In the genomic region with DNA sequence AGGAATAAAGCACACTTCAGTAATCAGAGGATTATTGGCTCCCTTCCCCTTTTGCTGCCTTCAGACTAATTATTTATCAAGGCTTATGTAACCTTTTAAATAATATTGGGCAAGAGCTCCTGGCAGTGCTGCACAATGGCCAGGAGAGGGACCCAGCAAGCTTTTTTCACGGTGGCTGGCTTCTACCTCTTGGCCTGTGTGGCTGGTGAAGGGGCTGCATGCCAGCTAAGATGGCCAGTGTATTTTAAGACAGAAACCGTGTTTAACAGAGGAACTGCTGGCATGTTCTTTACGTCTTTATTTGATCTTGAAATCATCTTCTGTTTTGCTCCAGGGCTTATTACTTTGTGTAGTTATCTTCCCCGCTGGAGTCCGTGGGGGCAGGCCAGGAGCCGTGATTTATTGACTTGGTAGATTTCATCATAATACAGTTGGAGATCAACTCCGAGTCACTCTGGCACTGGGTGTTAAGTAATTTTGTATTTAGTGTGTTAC, we compare ENCODE assay signal across 8 mouse cellular contexts. TPM values are rescaled to one million over a fixed set of nuclear protein-coding genes. Genes with fewer than 3 reads are reported as not detected.
DNase-seq lines count a peak whose midpoint lies in the region; ATAC-seq and TF ChIP-seq lines count a peak whose summit lies in the region.
"Had no signal": no experiment of that assay in that cellular context is flagged by ENCODE, and none has a peak within 500 bp of the region (broad histone marks: within the 10 kb centered on the region; RNA-seq: fewer than 3 reads in every experiment).

No protein-coding gene starts in this region.

- no peaks in the 10 kb centered on the region for H3K9me3 ChIP-seq in forebrain, embryonic 13.5 days (replicated peaks)
- H3K9me3 ChIP-seq: megakaryocyte, embryonic 14.5 days had no signal

- peaks cover 88% of the 10 kb centered on the region for H3K36me3 ChIP-seq in forebrain, embryonic 13.5 days (ENCODE audit: poor library complexity, severe bottlenecking)

- no peak overlapping the region for H3K9ac ChIP-seq in forebrain, embryonic 13.5 days

- intact Hi-C loops in gastrocnemius, adult 2 months (cut with DNase I) = loop anchor here (1.0 kb wide), 1 partner anchor 95 kb away; no protein-coding TSS in a partner anchor

- peak; percentile 39; the same call in 1 of the 2 replicates for TF ChIP-seq CTCF in bone marrow macrophage, adult 2 months (IDR thresholded peaks at IDR 0.05; ENCODE audit: low read depth, low read length)
- TF ChIP-seq CTCF in gastrocnemius, adult 2 months (IDR thresholded peaks at IDR 0.05) = peak; percentile 91

- H3K27me3 ChIP-seq in forebrain, embryonic 13.5 days = no peaks in the 10 kb centered on the region
- H3K27me3 ChIP-seq: megakaryocyte, embryonic 14.5 days had no signal

- H3K27ac ChIP-seq in bone marrow macrophage, adult 2 months (ENCODE audit: insufficient read depth, low read depth, low read length) = no peak overlapping the region
- H3K27ac ChIP-seq in gastrocnemius, adult 2 months = peak overlapping the region; percentile 77
- H3K27ac ChIP-seq in forebrain, embryonic 13.5 days = no peak overlapping the region

- DNase-seq in right cerebral cortex, postnatal 10 days (ENCODE audit: low spot score in 2 of 2) = peak; percentile 59 to 63
- no peak for DNase-seq in right cerebral cortex, postnatal 14 days
- peak; percentile 83 for DNase-seq in gastrocnemius, adult 2 months
- DNase-seq in layer of hippocampus, adult 18-20 months (ENCODE audit: low spot score in 2 of 2) = peak; percentile 56 to 84

- no peak overlapping the region for H3K4me2 ChIP-seq in forebrain, embryonic 13.5 days

- no peak for TF ChIP-seq POLR2A in bone marrow macrophage, adult 2 months (IDR thresholded peaks at IDR 0.05; ENCODE audit: borderline replicate concordance, low read depth, low read length)

- peak; percentile 72 for ATAC-seq in megakaryocyte-erythroid progenitor cell, adult 5-6 weeks (replicated peaks; ENCODE audit: low FRiP score, low TSS enrichment, poor library complexity, severe bottlenecking)
- no peak for ATAC-seq in forebrain, embryonic 13.5 days

- WGBS in forebrain, embryonic 13.5 days = 85% methylated on average over 7 of the region's 7 CpGs

- no peak overlapping the region for H3K4me3 ChIP-seq in bone marrow macrophage, adult 2 months (ENCODE audit: insufficient read depth, low read length)
- H3K4me3 ChIP-seq in gastrocnemius, adult 2 months = peak overlapping the region; percentile 43
- no peak overlapping the region for H3K4me3 ChIP-seq in forebrain, embryonic 13.5 days
- H3K4me3 ChIP-seq: megakaryocyte, embryonic 14.5 days had no signal

- peaks cover 5% of the 10 kb centered on the region for H3K4me1 ChIP-seq in bone marrow macrophage, adult 2 months (ENCODE audit: control insufficient read depth, insufficient read depth, low read length)
- no peaks in the 10 kb centered on the region for H3K4me1 ChIP-seq in forebrain, embryonic 13.5 days

RNA-seq across cellular contexts. Expression of a gene that starts 15.2 kb away (rescaled TPM):
- 30.1 and 31.5 TPM in 2 replicates for polyA plus RNA-seq in bone marrow macrophage, adult 2 months (2012; ENCODE audit: insufficient read depth, insufficient read length, missing spikeins)
- 10 to 100 TPM; 18.7 to 19.3 TPM for total RNA-seq in gastrocnemius, adult 2 months (2021)
- 10 to 100 TPM; 37.0 to 39.3 TPM for total RNA-seq in layer of hippocampus, adult 18-20 months (2021)
- 33.3 and 58.9 TPM in 2 replicates for total RNA-seq in megakaryocyte-erythroid progenitor cell, adult 5-6 weeks (2014; fragmentation: Nextera tagmentation)
- 43.5 and 120 TPM in 2 replicates for total RNA-seq in megakaryocyte-erythroid progenitor cell, adult 5-6 weeks (2017)
- polyA plus RNA-seq in forebrain, embryonic 13.5 days (2015; fragmentation: Nextera tagmentation; extraction: Ambion mirVana) = 67.0 and 77.0 TPM in 2 replicates

RNA-seq across cellular contexts. Expression of a gene that starts 15.2 kb away (rescaled TPM):
- 72.7 and 80.7 TPM in 2 replicates for polyA plus RNA-seq in bone marrow macrophage, adult 2 months (2012; ENCODE audit: insufficient read depth, insufficient read length, missing spikeins)
- total RNA-seq in gastrocnemius, adult 2 months (2021) = 10 to 100 TPM in 1 of 2 experiments, 1 to 10 TPM in 1; 9.3 to 13.2 TPM
- total RNA-seq in layer of hippocampus, adult 18-20 months (2021) = 10 to 100 TPM; 22.6 to 25.4 TPM
- total RNA-seq in megakaryocyte-erythroid progenitor cell, adult 5-6 weeks (2014; fragmentation: Nextera tagmentation) = 13.7 and 19.9 TPM in 2 replicates
- 14.0 and 18.3 TPM in 2 replicates for total RNA-seq in megakaryocyte-erythroid progenitor cell, adult 5-6 weeks (2017)
- polyA plus RNA-seq in forebrain, embryonic 13.5 days (2015; fragmentation: Nextera tagmentation; extraction: Ambion mirVana) = 23.3 and 28.6 TPM in 2 replicates

RNA-seq across cellular contexts. Expression of a gene that starts 28.9 kb away (rescaled TPM):
- polyA plus RNA-seq in bone marrow macrophage, adult 2 months (2012; ENCODE audit: insufficient read depth, insufficient read length, missing spikeins) = 14.7 and 15.5 TPM in 2 replicates
- 1 to 10 TPM; 3.7 to 5.4 TPM for total RNA-seq in gastrocnemius, adult 2 months (2021)
- total RNA-seq in layer of hippocampus, adult 18-20 months (2021) = 10 to 100 TPM; 47.8 to 48.9 TPM
- 12.1 and 17.6 TPM in 2 replicates for total RNA-seq in megakaryocyte-erythroid progenitor cell, adult 5-6 weeks (2014; fragmentation: Nextera tagmentation)
- 4.8 and 7.9 TPM in 2 replicates for total RNA-seq in megakaryocyte-erythroid progenitor cell, adult 5-6 weeks (2017)
- 47.5 and 50.2 TPM in 2 replicates for polyA plus RNA-seq in forebrain, embryonic 13.5 days (2015; fragmentation: Nextera tagmentation; extraction: Ambion mirVana)

RNA-seq across cellular contexts. Expression of a gene that starts 41.4 kb away (rescaled TPM):
- 340 and 349 TPM in 2 replicates for polyA plus RNA-seq in bone marrow macrophage, adult 2 months (2012; ENCODE audit: insufficient read depth, insufficient read length, missing spikeins)
- 1 to 10 TPM; 5.6 to 8.3 TPM for total RNA-seq in gastrocnemius, adult 2 months (2021)
- total RNA-seq in layer of hippocampus, adult 18-20 months (2021) = 10 to 100 TPM in 1 of 2 experiments, 1 to 10 TPM in 1; 9.6 to 13.0 TPM
- 62.0 and 80.6 TPM in 2 replicates for total RNA-seq in megakaryocyte-erythroid progenitor cell, adult 5-6 weeks (2014; fragmentation: Nextera tagmentation)
- 36.1 and 42.0 TPM in 2 replicates for total RNA-seq in megakaryocyte-erythroid progenitor cell, adult 5-6 weeks (2017)
- 15.9 and 16.6 TPM in 2 replicates for polyA plus RNA-seq in forebrain, embryonic 13.5 days (2015; fragmentation: Nextera tagmentation; extraction: Ambion mirVana)
